Mouse (Mus musculus) C2C12 (cell line): ENCODE results near the gene Asl.

ENCODE experiments used
- CEBPB ChIP-seq: IDR thresholded peaks from one replicate; pipeline ENCODE4 v1.6.1; 2011; ENCODE audit warnings: low read depth, mild to moderate bottlenecking, control low read depth, moderate library complexity
- CTCF ChIP-seq: IDR thresholded peaks from one replicate; pipeline ENCODE4 v1.5.1; 2011; ENCODE audit not compliant: control insufficient read depth, insufficient read depth, insufficient read length
- FOSL1 ChIP-seq: IDR thresholded peaks from one replicate; pipeline ENCODE4 v1.8.0; 2011; ENCODE audit warnings: mild to moderate bottlenecking, low read length; ENCODE audit not compliant: poor library complexity, insufficient read depth, severe bottlenecking
- MYOD1 ChIP-seq: IDR thresholded peaks from one replicate; pipeline ENCODE4 v1.6.1; 2011; ENCODE audit warnings: low read depth; ENCODE audit not compliant: control insufficient read depth, insufficient read length
- MYOG ChIP-seq: IDR thresholded peaks from one replicate; pipeline ENCODE4 v1.6.1; 2011; ENCODE audit not compliant: control insufficient read depth, insufficient read length; ENCODE audit errors: extremely low read depth
- USF1 ChIP-seq: IDR thresholded peaks from one replicate; pipeline ENCODE4 v1.6.1; 2011; ENCODE audit warnings: low read depth, mild to moderate bottlenecking, control low read depth, moderate library complexity

GRCm38 (mm10) chr5:130022366-130022765 lies 6.7 kb downstream of the Asl start:
- no peak for TF ChIP-seq CTCF
- no peak for TF ChIP-seq MYOD1
- TF ChIP-seq CEBPB, result no peak
- TF ChIP-seq FOSL1, result no peak
- no peak for TF ChIP-seq MYOG
- TF ChIP-seq USF1, result no peak
